Mouse (Mus musculus) stomach, postnatal 0 days (tissue): Measurements from ENCODE around the gene Slc5a10.

Experiments used
- CTCF ChIP-seq: IDR thresholded peaks from 2 replicates; pipeline ENCODE4 v1.5.1; 2016; ENCODE audit warnings: antibody characterized with exemption, low read depth, mild to moderate bottlenecking, moderate library complexity
- EP300 ChIP-seq: optimal IDR thresholded peaks from 2 replicates; pipeline ENCODE3; 2016; ENCODE audit warnings: antibody characterized with exemption

GRCm38 (mm10) chr11:61662189-61662588 lies 58.4 kb downstream of the Slc5a10 start:
- TF ChIP-seq CTCF (no peak), EP300 (no peak)
